Comparison of ENCODE assay signal across 9 mouse cellular contexts in the genomic region with DNA sequence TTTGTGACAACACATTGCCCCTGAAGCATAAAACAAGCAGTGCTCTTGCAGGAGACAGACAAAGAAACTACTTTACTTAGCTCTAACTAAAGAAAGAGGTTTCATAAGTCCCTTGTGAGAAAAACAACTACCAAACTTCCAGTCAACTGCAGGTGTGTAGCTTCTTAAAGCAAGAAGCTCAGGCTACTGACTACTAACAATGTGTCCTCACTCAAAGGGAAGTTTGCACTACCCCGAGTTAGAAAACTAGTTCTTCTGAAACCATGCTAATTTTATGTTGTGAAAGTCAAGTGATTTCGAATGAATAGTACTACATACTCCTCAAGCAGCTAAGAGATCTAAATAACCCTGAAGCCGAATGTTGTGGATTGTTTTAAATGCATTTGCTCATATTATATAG. TPM values are rescaled to one million over a fixed set of nuclear protein-coding genes. Genes with fewer than 3 reads are reported as not detected.
DNase-seq lines count a peak whose midpoint lies in the region; ATAC-seq and TF ChIP-seq lines count a peak whose summit lies in the region.
"Had no signal": no experiment of that assay in that cellular context is flagged by ENCODE, and none has a peak within 500 bp of the region (broad histone marks: within the 10 kb centered on the region; RNA-seq: fewer than 3 reads in every experiment).

No protein-coding gene starts in this region.

- 66% methylated on average over 3 of the region's 3 CpGs for WGBS in lung, embryonic 15.5 days
- WGBS in forebrain, embryonic 14.5 days, result 60% methylated on average over 3 of the region's 3 CpGs
- WGBS in intestine, postnatal 0 days, result 61% methylated on average over 3 of the region's 3 CpGs

- no peaks in the 10 kb centered on the region for H3K36me3 ChIP-seq in lung, embryonic 15.5 days
- 0 out of 2 replicates have a peak, but pooled peaks cover 3% of the 10 kb centered on the region for H3K36me3 ChIP-seq in forebrain, embryonic 14.5 days (ENCODE audit: control insufficient read depth, insufficient read depth, low read length)
- no peaks in the 10 kb centered on the region; the same call in 1 of the 2 replicates for H3K36me3 ChIP-seq in intestine, postnatal 0 days (ENCODE audit: control insufficient read depth, insufficient read depth)
- H3K36me3 ChIP-seq: embryonic facial prominence, embryonic 15.5 days had no signal

- no peak for TF ChIP-seq CTCF in intestine, postnatal 0 days (IDR thresholded peaks at IDR 0.05; ENCODE audit: low read depth)

- no peak overlapping the region; the same call in 1 of the 2 replicates for H3K4me3 ChIP-seq in lung, embryonic 15.5 days
- H3K4me3 ChIP-seq in forebrain, embryonic 14.5 days (ENCODE audit: low read depth, low read length), result no peak overlapping the region
- no peak overlapping the region; the same call in 1 of the 2 replicates for H3K4me3 ChIP-seq in intestine, postnatal 0 days (ENCODE audit: low read depth, low read length)

- H3K4me2 ChIP-seq in lung, embryonic 15.5 days, result peak overlapping the region; percentile 65; the same call in 1 of the 2 replicates
- peak overlapping the region; percentile 56 for H3K4me2 ChIP-seq in forebrain, embryonic 14.5 days (ENCODE audit: low read length)
- peak overlapping the region; percentile 75; the same call in 1 of the 2 replicates for H3K4me2 ChIP-seq in intestine, postnatal 0 days (replicated peaks; ENCODE audit: low read depth)

- H3K9me3 ChIP-seq in lung, embryonic 15.5 days, result no peaks in the 10 kb centered on the region
- H3K9me3 ChIP-seq in forebrain, embryonic 14.5 days (replicated peaks; ENCODE audit: control insufficient read depth, low read length), result no peaks in the 10 kb centered on the region
- H3K9me3 ChIP-seq in intestine, postnatal 0 days (ENCODE audit: control insufficient read depth), result no peaks in the 10 kb centered on the region
- H3K9me3 ChIP-seq: embryonic facial prominence, embryonic 15.5 days had no signal

- H3K27ac ChIP-seq in lung, embryonic 15.5 days, result no peak overlapping the region
- no peak overlapping the region for H3K27ac ChIP-seq in forebrain, embryonic 14.5 days (ENCODE audit: low read depth, low read length)
- no peak overlapping the region for H3K27ac ChIP-seq in intestine, postnatal 0 days (ENCODE audit: low read depth, low read length)

- no peak for ATAC-seq in lung, embryonic 15.5 days (ENCODE audit: borderline replicate concordance, extremely low read depth, low FRiP score, low TSS enrichment)
- no peak for ATAC-seq in forebrain, embryonic 14.5 days
- ATAC-seq in intestine, postnatal 0 days, result no peak

- H3K27me3 ChIP-seq in lung, embryonic 15.5 days, result no peaks in the 10 kb centered on the region
- no peaks in the 10 kb centered on the region for H3K27me3 ChIP-seq in forebrain, embryonic 14.5 days (replicated peaks; ENCODE audit: control insufficient read depth, insufficient read depth, low read length)
- H3K27me3 ChIP-seq in intestine, postnatal 0 days (replicated peaks; ENCODE audit: control insufficient read depth, insufficient read depth, low read length), result no peaks in the 10 kb centered on the region
- H3K27me3 ChIP-seq: embryonic facial prominence, embryonic 15.5 days had no signal

- H3K9ac ChIP-seq in lung, embryonic 15.5 days, result no peak overlapping the region
- no peak overlapping the region for H3K9ac ChIP-seq in forebrain, embryonic 14.5 days (ENCODE audit: low read length)
- H3K9ac ChIP-seq in intestine, postnatal 0 days (ENCODE audit: low read depth, low read length), result no peak overlapping the region
- H3K9ac ChIP-seq: embryonic facial prominence, embryonic 15.5 days had no signal

- H3K4me1 ChIP-seq in lung, embryonic 15.5 days, result peaks cover 4% of the 10 kb centered on the region; the same call in 1 of the 2 replicates
- H3K4me1 ChIP-seq in forebrain, embryonic 14.5 days (ENCODE audit: control insufficient read depth, insufficient read depth, low read length), result peaks cover 6% of the 10 kb centered on the region; the same call in 1 of the 2 replicates
- peaks cover 6% of the 10 kb centered on the region for H3K4me1 ChIP-seq in intestine, postnatal 0 days (replicated peaks; ENCODE audit: control insufficient read depth, insufficient read depth, low read length)
- H3K4me1 ChIP-seq: embryonic facial prominence, embryonic 15.5 days had no signal

- no peak for DNase-seq in lung, postnatal 14 days
- DNase-seq in forebrain, embryonic 14.5 days (ENCODE audit: low spot score), result no peak
- DNase-seq in naive thymus-derived CD4-positive, alpha-beta T cell, adult 2 months (ENCODE audit: low read depth), result peak; percentile 30
- DNase-seq in left cerebral cortex, adult 9 months (ENCODE audit: low spot score in 2 of 2), result no peak
- no peak for DNase-seq in right cerebral cortex, postnatal 10 days (ENCODE audit: low spot score in 2 of 2)
- DNase-seq: right cerebral cortex, postnatal 4 days had no signal

RNA-seq across cellular contexts. Expression of a gene that starts 1.6 kb away (rescaled TPM):
- 10.2 and 12.4 TPM in 2 replicates for polyA plus RNA-seq in lung, embryonic 15.5 days (2015; fragmentation: Nextera tagmentation; extraction: Ambion mirVana)
- polyA plus RNA-seq in forebrain, embryonic 14.5 days (2014; fragmentation: Nextera tagmentation; extraction: Ambion mirVana), result 14.9 and 16.1 TPM in 2 replicates
- polyA plus RNA-seq in intestine, postnatal 0 days (2015; fragmentation: Nextera tagmentation; extraction: Ambion mirVana), result 5.0 and 5.8 TPM in 2 replicates
